Mouse (Mus musculus) T-cell, adult 2 months (primary cell): Measurements from ENCODE around the gene Irf8.
"Not testable (repeated sequence)": the region's sequence is repeated elsewhere in the genome, so short reads cannot be mapped to it uniquely, and the experiment has no call there.

Source experiments
- DNase-seq: peaks from one replicate; pipeline ENCODE4 v3.0.0; 2022; ENCODE audit warnings: low spot score

Gene Irf8

DNA sequence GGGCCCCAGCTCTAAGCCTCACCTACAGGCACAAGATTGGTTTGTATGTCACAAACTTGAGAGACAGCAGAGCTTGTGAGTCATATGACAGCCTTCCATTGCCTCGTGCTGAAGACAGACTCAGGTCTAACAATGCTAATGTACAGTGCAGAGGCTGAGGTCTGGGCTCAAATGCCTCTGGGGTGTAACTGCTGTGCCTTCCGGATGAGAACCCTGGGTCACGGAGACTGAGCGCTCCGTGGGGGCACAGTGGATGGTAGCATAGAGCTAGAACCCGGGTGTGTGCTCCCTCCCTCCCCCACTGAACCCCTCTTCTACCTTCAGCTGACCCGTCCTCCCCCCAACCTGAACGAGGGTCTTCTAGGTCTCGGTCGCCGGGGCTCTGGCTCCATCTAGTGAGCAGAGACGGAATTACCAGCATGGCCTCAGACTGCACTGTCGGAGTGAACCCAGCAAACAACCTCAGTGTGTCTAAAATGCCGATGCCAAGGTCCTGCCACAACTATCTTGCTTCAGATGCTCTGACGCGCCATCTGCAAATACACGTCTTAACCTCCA is 64.2 kb downstream of the Irf8 start:
- peak; percentile 17 for DNase-seq

DNA sequence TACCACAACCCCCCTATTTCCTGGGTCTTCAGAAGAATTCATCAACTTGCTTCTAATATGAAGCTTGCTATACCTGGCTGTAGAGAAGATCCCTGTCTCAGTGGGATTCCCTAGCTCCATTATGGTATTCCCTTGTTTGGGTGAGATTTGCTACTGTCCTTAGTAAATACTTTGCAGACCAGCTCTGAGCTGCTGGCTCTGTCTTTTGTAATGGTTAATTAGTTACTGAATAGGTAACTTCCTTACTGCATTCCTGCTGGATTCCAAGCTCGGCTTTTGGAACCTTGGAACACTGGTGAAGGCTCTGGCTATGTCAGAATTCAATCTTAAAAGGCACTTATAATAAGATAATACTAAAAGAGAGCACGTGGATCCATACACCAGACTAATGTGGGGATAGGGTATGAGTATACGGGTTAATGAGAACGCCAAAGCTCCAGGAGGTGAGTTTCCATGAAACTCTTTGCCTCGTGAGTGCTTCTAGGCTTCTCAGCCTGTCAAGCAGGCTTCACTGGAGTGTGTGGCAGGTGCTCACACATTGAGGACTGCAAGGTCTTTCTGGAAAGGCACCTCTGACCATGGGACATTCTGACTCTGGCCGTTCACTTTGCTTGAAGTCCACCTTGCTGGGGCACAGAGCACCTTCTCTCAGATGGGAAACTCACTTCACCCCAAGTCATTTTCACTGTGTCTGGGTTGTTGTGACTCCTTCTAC is 67.7 kb downstream of the Irf8 start:
- DNase-seq = not testable (repeated sequence)

DNA sequence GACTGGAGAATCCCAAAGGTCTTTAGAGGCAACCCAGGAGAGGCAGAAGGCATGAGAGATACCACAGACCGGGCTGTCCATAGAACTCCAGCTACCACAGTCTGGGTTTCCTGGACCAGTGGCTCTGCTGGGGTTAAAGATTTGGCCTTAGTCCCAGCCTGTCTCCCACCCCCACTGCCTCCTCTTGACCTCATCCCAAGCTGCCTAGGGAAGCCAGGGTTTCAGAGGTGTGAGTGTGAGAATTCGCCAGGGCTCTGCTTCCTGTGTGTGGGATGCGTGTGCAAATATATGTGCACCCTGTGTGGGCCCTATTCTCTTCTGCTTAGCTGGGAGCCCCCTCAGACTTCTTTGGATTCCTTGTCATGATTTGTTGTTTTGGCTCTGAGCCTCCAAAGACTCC is 68.6 kb downstream of the Irf8 start:
- no peak for DNase-seq
